19 mouse cellular contexts compared by ENCODE assay signal in the genomic region with DNA sequence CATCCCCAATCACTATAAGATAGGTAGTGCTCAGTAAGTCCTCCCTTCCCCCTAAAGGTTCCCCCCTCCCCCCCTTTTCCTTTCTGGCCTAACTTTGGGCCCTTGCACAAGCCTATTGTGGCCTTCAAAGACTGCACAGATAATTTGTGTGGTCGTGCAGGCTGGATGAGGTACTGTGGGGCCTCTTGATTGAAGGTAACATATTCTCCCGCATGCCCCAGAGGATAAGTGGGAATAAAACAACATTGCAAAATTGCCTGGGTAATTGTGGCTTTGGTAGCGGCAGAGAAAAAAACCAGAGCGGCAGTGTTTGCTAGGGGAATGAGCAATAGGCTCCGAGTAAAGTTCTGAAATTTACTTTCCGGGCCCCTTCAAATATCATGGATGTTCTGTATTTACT.
DNase-seq lines count a peak whose midpoint lies in the region; ATAC-seq lines count a peak whose summit lies in the region.
"Had no signal": no experiment of that assay in that cellular context is flagged by ENCODE, and none has a peak within 500 bp of the region (broad histone marks: within the 10 kb centered on the region; RNA-seq: fewer than 3 reads in every experiment).

No protein-coding gene starts in this region.

- no peak overlapping the region for H3K9ac ChIP-seq in forebrain, embryonic 16.5 days (replicated peaks; ENCODE audit: low read depth, low read length)
- H3K9ac ChIP-seq in forebrain, embryonic 11.5 days (ENCODE audit: low read length) = no peak overlapping the region
- H3K9ac ChIP-seq in heart, embryonic 16.5 days (ENCODE audit: low read length) = no peak overlapping the region
- no peak overlapping the region for H3K9ac ChIP-seq in kidney, embryonic 16.5 days (replicated peaks; ENCODE audit: low read length)
- H3K9ac ChIP-seq in hindbrain, embryonic 12.5 days = no peak overlapping the region
- H3K9ac ChIP-seq: hindbrain, embryonic 15.5 days had no signal

- ATAC-seq in forebrain, embryonic 16.5 days = no peak
- no peak for ATAC-seq in forebrain, embryonic 11.5 days (replicated peaks; ENCODE audit: low FRiP score)
- no peak for ATAC-seq in heart, embryonic 16.5 days (replicated peaks; ENCODE audit: extremely low read depth, insufficient read depth, low FRiP score)
- ATAC-seq in kidney, embryonic 16.5 days (ENCODE audit: low FRiP score, low TSS enrichment) = no peak
- no peak for ATAC-seq in hindbrain, embryonic 12.5 days (ENCODE audit: low FRiP score)
- ATAC-seq: intestine, postnatal 0 days had no signal

- no peak overlapping the region for H3K4me3 ChIP-seq in forebrain, embryonic 16.5 days (replicated peaks; ENCODE audit: low read length)
- no peak overlapping the region for H3K4me3 ChIP-seq in forebrain, embryonic 11.5 days (ENCODE audit: low read depth, low read length)
- H3K4me3 ChIP-seq in heart, embryonic 16.5 days (ENCODE audit: low read length) = no peak overlapping the region
- H3K4me3 ChIP-seq in embryonic facial prominence, embryonic 10.5 days = no peak overlapping the region
- H3K4me3 ChIP-seq in kidney, embryonic 16.5 days (ENCODE audit: low read length) = no peak overlapping the region
- H3K4me3 ChIP-seq in hindbrain, embryonic 12.5 days = no peak overlapping the region
- H3K4me3 ChIP-seq: hindbrain, embryonic 15.5 days had no signal

- WGBS in forebrain, embryonic 16.5 days = 46% methylated on average over 6 of the region's 6 CpGs
- 60% methylated on average over 6 of the region's 6 CpGs for WGBS in forebrain, embryonic 11.5 days
- WGBS in heart, embryonic 16.5 days = 65% methylated on average over 6 of the region's 6 CpGs
- WGBS in embryonic facial prominence, embryonic 10.5 days = 64% methylated on average over 6 of the region's 6 CpGs
- WGBS in kidney, embryonic 16.5 days = 82% methylated on average over 6 of the region's 6 CpGs
- 70% methylated on average over 6 of the region's 6 CpGs for WGBS in hindbrain, embryonic 12.5 days

- no peaks in the 10 kb centered on the region for H3K36me3 ChIP-seq in forebrain, embryonic 16.5 days (ENCODE audit: control insufficient read depth, insufficient read depth)
- H3K36me3 ChIP-seq in forebrain, embryonic 11.5 days (ENCODE audit: control insufficient read depth, insufficient read depth, low read length) = no peaks in the 10 kb centered on the region
- no peaks in the 10 kb centered on the region for H3K36me3 ChIP-seq in heart, embryonic 16.5 days (ENCODE audit: control insufficient read depth, insufficient read depth)
- no peaks in the 10 kb centered on the region for H3K36me3 ChIP-seq in embryonic facial prominence, embryonic 10.5 days (replicated peaks)
- H3K36me3 ChIP-seq in kidney, embryonic 16.5 days (ENCODE audit: insufficient read depth, low read length) = no peaks in the 10 kb centered on the region
- no peaks in the 10 kb centered on the region for H3K36me3 ChIP-seq in hindbrain, embryonic 12.5 days
- H3K36me3 ChIP-seq: hindbrain, embryonic 15.5 days had no signal

- DNase-seq in forebrain, embryonic 11.5 days (ENCODE audit: low spot score) = no peak
- no peak for DNase-seq in heart, postnatal 25 days (ENCODE audit: low spot score)
- DNase-seq in embryonic facial prominence, embryonic 10.5 days (ENCODE audit: low spot score) = no peak
- peak; percentile 3 for DNase-seq in induced T-regulatory cell, adult 2 months (ENCODE audit: low read depth)
- DNase-seq: adrenal gland, adult 2 months; cerebellum, adult 11 months; cerebellum, postnatal 14 days; embryo, embryonic 11 days; kidney, postnatal 14 days; lung, adult 18-20 months; lung, postnatal 4 days; right cerebral cortex, postnatal 4 days had no signal

- intact Hi-C loops in heart, postnatal 25 days (cut with DNase I) = loop anchor here (10.0 kb wide), 1 partner anchor 97 kb away; no protein-coding TSS in a partner anchor

- H3K4me1 ChIP-seq in forebrain, embryonic 16.5 days (replicated peaks; ENCODE audit: control insufficient read depth, insufficient read depth, low read length) = peaks cover 63% of the 10 kb centered on the region
- H3K4me1 ChIP-seq in forebrain, embryonic 11.5 days (replicated peaks; ENCODE audit: control insufficient read depth, insufficient read depth, low read length) = peaks cover 10% of the 10 kb centered on the region; the same call in 1 of the 2 replicates
- H3K4me1 ChIP-seq in heart, embryonic 16.5 days (ENCODE audit: control insufficient read depth, insufficient read depth, low read length) = peaks cover 45% of the 10 kb centered on the region
- H3K4me1 ChIP-seq in embryonic facial prominence, embryonic 10.5 days = peaks cover 61% of the 10 kb centered on the region
- H3K4me1 ChIP-seq in kidney, embryonic 16.5 days (ENCODE audit: insufficient read depth, low read length) = peaks cover 8% of the 10 kb centered on the region; the same call in 1 of the 2 replicates
- peaks cover 9% of the 10 kb centered on the region for H3K4me1 ChIP-seq in hindbrain, embryonic 12.5 days

- H3K27me3 ChIP-seq in forebrain, embryonic 16.5 days (replicated peaks; ENCODE audit: control insufficient read depth, insufficient read depth, low read length) = no peaks in the 10 kb centered on the region
- H3K27me3 ChIP-seq in forebrain, embryonic 11.5 days (ENCODE audit: control insufficient read depth, insufficient read depth, low read length) = no peaks in the 10 kb centered on the region
- no peaks in the 10 kb centered on the region for H3K27me3 ChIP-seq in heart, embryonic 16.5 days (ENCODE audit: control insufficient read depth, insufficient read depth, low read length)
- H3K27me3 ChIP-seq in embryonic facial prominence, embryonic 10.5 days (replicated peaks; ENCODE audit: low read depth, poor library complexity, severe bottlenecking) = no peaks in the 10 kb centered on the region
- no peaks in the 10 kb centered on the region for H3K27me3 ChIP-seq in kidney, embryonic 16.5 days (ENCODE audit: insufficient read depth, low read length)
- no peaks in the 10 kb centered on the region for H3K27me3 ChIP-seq in hindbrain, embryonic 12.5 days
- H3K27me3 ChIP-seq: hindbrain, embryonic 15.5 days had no signal

- no peaks in the 10 kb centered on the region for H3K9me3 ChIP-seq in forebrain, embryonic 16.5 days (ENCODE audit: control insufficient read depth, low read length)
- no peaks in the 10 kb centered on the region for H3K9me3 ChIP-seq in forebrain, embryonic 11.5 days (ENCODE audit: control insufficient read depth, low read length)
- H3K9me3 ChIP-seq in heart, embryonic 16.5 days (replicated peaks; ENCODE audit: control insufficient read depth, low read length) = no peaks in the 10 kb centered on the region
- no peaks in the 10 kb centered on the region for H3K9me3 ChIP-seq in embryonic facial prominence, embryonic 10.5 days
- no peaks in the 10 kb centered on the region for H3K9me3 ChIP-seq in kidney, embryonic 16.5 days (ENCODE audit: low read length)
- no peaks in the 10 kb centered on the region for H3K9me3 ChIP-seq in hindbrain, embryonic 12.5 days (replicated peaks)
- H3K9me3 ChIP-seq: hindbrain, embryonic 15.5 days had no signal

- H3K27ac ChIP-seq in forebrain, embryonic 16.5 days (ENCODE audit: low read length) = peak overlapping the region; percentile 40; the same call in 1 of the 2 replicates
- no peak overlapping the region for H3K27ac ChIP-seq in forebrain, embryonic 11.5 days (ENCODE audit: low read depth, low read length)
- H3K27ac ChIP-seq in heart, embryonic 16.5 days (ENCODE audit: low read length) = peak overlapping the region; percentile 89
- peak overlapping the region; percentile 75 for H3K27ac ChIP-seq in embryonic facial prominence, embryonic 10.5 days (replicated peaks)
- H3K27ac ChIP-seq in kidney, embryonic 16.5 days (ENCODE audit: low read length) = no peak overlapping the region
- no peak overlapping the region for H3K27ac ChIP-seq in hindbrain, embryonic 12.5 days
- H3K27ac ChIP-seq: hindbrain, embryonic 15.5 days had no signal

- H3K4me2 ChIP-seq in forebrain, embryonic 16.5 days (ENCODE audit: low read length) = no peak overlapping the region
- no peak overlapping the region for H3K4me2 ChIP-seq in forebrain, embryonic 11.5 days (ENCODE audit: low read depth, low read length, severe bottlenecking)
- no peak overlapping the region for H3K4me2 ChIP-seq in heart, embryonic 16.5 days (ENCODE audit: low read depth, low read length)
- H3K4me2 ChIP-seq in kidney, embryonic 16.5 days (replicated peaks; ENCODE audit: low read depth, low read length) = no peak overlapping the region
- H3K4me2 ChIP-seq in hindbrain, embryonic 12.5 days (replicated peaks) = no peak overlapping the region
- H3K4me2 ChIP-seq: hindbrain, embryonic 15.5 days; midbrain, embryonic 11.5 days had no signal

Comparison
In these comparisons a context has a peak if more than half of its experiments do, and no peak if none do; other contexts are left out.
1. H3K27ac ChIP-seq: peak in forebrain, embryonic 16.5 days (single experiment), heart, embryonic 16.5 days (single experiment) and embryonic facial prominence, embryonic 10.5 days (single experiment); none in forebrain, embryonic 11.5 days (single experiment), kidney, embryonic 16.5 days (single experiment) and hindbrain, embryonic 12.5 days (single experiment).